Mouse (Mus musculus): ENCODE measurements at regions not wholly inside any gene's neighbourhood (a gene's known extent, or its start where the extent isn't known, plus 50 kb on each side); places are given as distances from the start of the nearest gene placed in this dataset.
"Not testable (repeated sequence)": the region's sequence is repeated elsewhere in the genome, so short reads cannot be mapped to it uniquely, and the experiment has no call there.

DNA sequence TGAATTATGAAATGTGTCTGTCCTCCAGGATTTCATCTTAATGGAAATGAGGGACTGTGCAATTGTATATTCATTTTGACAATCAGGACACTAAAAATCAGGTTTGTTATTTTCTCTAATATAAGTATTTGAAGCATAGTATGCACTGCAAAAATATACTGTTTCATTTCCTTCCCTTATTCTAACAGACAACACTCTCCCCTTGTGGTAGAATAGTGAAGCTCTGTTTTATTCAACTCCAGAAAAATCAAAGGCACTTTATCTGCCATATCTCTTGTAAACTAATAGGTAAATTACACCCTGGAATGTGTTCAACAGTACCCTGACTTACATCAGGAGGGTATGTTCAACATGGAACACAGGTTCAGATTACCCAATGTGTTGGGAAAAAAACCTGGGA lies 137.7 kb upstream of the Zfp960 start:
- DNase-seq (ENCODE audit: low spot score): peak; percentile 3

- peak; percentile 95 for DNase-seq (ENCODE audit: low spot score)
Measured at GRCm38 (mm10) chr17:16951092-16952016, 112.6 kb upstream of the Zfp960 start.

DNA sequence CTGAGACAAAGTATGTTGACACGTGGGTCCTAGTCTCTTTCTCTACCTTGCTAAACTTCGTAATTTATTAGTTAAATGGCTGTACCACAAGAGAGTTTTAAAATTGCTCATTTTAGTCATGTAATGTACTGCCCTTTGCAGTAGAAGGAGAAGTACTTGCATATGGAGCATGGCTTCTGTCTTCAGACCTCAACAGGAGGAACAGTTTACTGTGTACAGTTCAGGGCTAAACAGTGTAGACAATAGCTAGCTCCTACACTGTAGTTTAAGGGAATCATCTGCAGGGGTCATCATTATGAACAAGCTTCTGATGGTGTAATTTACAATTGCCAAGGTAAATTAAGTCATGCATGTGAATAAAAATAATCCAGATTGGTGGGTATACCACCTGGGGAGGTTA lies 111.8 kb upstream of the Zfp960 start:
- not testable (repeated sequence) for DNase-seq (ENCODE audit: low spot score)

DNA sequence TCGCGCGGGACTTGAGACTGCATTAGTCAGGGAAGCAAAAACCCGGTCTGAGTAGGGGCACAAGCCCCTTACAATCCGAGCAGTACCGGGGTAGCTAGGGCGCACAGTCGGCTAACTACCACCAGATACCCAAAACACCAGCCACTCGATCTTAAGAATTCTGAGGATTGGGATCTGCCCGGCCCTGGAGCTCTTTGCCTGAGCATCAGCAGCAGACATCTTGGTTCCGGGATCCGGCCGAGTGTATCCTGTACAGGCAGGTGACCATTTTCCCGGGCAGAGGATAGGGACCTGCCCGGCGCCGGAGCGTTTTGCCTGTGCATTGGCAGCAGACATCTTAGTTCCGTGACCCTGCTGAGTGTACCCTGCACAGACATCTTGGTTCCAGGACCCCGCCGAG lies 66.7 kb upstream of the Zfp960 start:
- not testable (repeated sequence) for DNase-seq (ENCODE audit: low spot score)

- DNase-seq (ENCODE audit: low spot score): peak; percentile 92
Measured at GRCm38 (mm10) chr17:17004632-17005265, 59.2 kb upstream of the Zfp960 start.

GRCm38 (mm10) chr17:17005267-17005666 lies 58.6 kb upstream of the Zfp960 start:
- DNase-seq (ENCODE audit: low spot score): peak; percentile 35

All from embryo, embryonic 10.5 days (tissue).